Comparison of ENCODE assay signal across 8 mouse cellular contexts in the genomic region with DNA sequence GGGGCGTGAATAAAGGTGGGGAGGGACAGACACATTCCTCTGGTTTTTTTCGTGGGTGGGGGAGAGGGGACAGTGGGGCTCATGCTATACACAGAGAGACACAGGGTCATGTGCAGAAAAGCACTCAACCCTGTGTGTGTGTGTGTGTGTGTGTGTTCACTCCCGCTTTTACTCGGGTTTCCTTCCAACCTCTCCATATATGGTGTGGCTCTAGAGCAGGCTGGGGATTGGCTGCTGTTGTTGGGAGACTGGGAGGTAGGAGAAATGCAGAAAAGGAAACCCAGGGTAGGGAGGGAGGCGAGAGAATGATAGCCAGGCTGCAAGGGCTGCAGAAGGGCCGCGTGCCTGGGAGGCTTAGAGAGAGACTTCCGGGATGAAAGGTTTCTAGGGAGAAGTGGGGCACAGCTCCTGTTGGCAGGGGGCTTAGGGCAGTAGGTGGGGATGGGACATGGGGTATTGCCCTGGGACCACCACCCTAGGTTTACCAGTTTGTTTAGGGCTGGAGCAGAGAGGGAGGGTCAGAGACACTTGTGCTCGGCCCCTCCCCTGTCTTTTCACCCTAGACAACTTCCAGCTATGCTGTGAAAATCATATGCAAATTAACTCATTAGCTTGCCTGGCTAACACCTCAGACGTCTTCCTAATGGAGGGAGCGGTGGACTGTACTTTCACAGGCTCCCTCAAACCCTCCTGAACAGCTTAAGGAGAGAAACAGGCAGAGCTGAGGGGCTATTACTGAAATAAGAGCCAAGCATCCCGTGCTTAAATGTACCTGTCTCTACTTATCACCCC. TPM values are rescaled to one million over a fixed set of nuclear protein-coding genes. Genes with fewer than 3 reads are reported as not detected.
DNase-seq lines count a peak whose midpoint lies in the region; ATAC-seq and TF ChIP-seq lines count a peak whose summit lies in the region.

No protein-coding gene starts in this region.

- peak overlapping the region; percentile 38 for H3K4me3 ChIP-seq in cerebellum, adult 2 months (replicated peaks; ENCODE audit: insufficient read depth, low read depth, low read length)
- peak overlapping the region; percentile 16 for H3K4me3 ChIP-seq in hindbrain, embryonic 15.5 days
- peak overlapping the region; percentile 25 for H3K4me3 ChIP-seq in limb, embryonic 13.5 days
- peak overlapping the region; percentile 19 for H3K4me3 ChIP-seq in midbrain, embryonic 14.5 days (replicated peaks; ENCODE audit: low read depth, low read length)
- peak overlapping the region; percentile 22 for H3K4me3 ChIP-seq in stomach, embryonic 15.5 days (replicated peaks)

- H3K36me3 ChIP-seq in hindbrain, embryonic 15.5 days = peaks cover 19% of the 10 kb centered on the region
- peaks cover 31% of the 10 kb centered on the region for H3K36me3 ChIP-seq in limb, embryonic 13.5 days
- peaks cover 24% of the 10 kb centered on the region for H3K36me3 ChIP-seq in midbrain, embryonic 14.5 days (ENCODE audit: control insufficient read depth, insufficient read depth, low read length)
- peaks cover 12% of the 10 kb centered on the region; the same call in 1 of the 2 replicates for H3K36me3 ChIP-seq in stomach, embryonic 15.5 days

- TF ChIP-seq POLR2A in cerebellum, adult 2 months (IDR thresholded peaks at IDR 0.05; ENCODE audit: borderline replicate concordance, insufficient read depth, low read length) = peak; percentile 75

- TF ChIP-seq CTCF in cerebellum, adult 2 months (IDR thresholded peaks at IDR 0.05; ENCODE audit: borderline replicate concordance, insufficient read depth, low read depth, low read length) = no peak

- H3K27ac ChIP-seq in cerebellum, adult 2 months (ENCODE audit: insufficient read depth, low read length) = peak overlapping the region; percentile 91
- H3K27ac ChIP-seq in hindbrain, embryonic 15.5 days (replicated peaks) = peak overlapping the region; percentile 90
- H3K27ac ChIP-seq in limb, embryonic 13.5 days = peak overlapping the region; percentile 93
- peak overlapping the region; percentile 90 for H3K27ac ChIP-seq in midbrain, embryonic 14.5 days (replicated peaks; ENCODE audit: low read depth, low read length)
- peak overlapping the region; percentile 94 for H3K27ac ChIP-seq in stomach, embryonic 15.5 days

- peak overlapping the region; percentile 50 for H3K4me2 ChIP-seq in hindbrain, embryonic 15.5 days
- H3K4me2 ChIP-seq in limb, embryonic 13.5 days (replicated peaks) = peak overlapping the region; percentile 63
- H3K4me2 ChIP-seq in midbrain, embryonic 14.5 days (ENCODE audit: low read length) = peak overlapping the region; percentile 48
- H3K4me2 ChIP-seq in stomach, embryonic 15.5 days = peak overlapping the region; percentile 48

- DNase-seq in adrenal gland, postnatal 10 days = peak; percentile 69
- no peak for DNase-seq in adrenal gland, postnatal 4 days (ENCODE audit: low spot score in 2 of 2)
- DNase-seq in cerebellum, adult 2 months = peak; percentile 64 to 81
- peak; percentile 61 to 79 for DNase-seq in frontal cortex, postnatal 10 days (ENCODE audit: low spot score in 2 of 2)
- peak; percentile 83 for DNase-seq in midbrain, embryonic 14.5 days

- ATAC-seq in hindbrain, embryonic 15.5 days (ENCODE audit: low FRiP score, low read depth) = peak; percentile 94
- ATAC-seq in limb, embryonic 13.5 days (ENCODE audit: low FRiP score, low read depth) = peak; percentile 95
- peak; percentile 87 for ATAC-seq in midbrain, embryonic 14.5 days (ENCODE audit: low FRiP score, low TSS enrichment)
- ATAC-seq in stomach, embryonic 15.5 days (ENCODE audit: insufficient read depth, low FRiP score, low read depth) = peak; percentile 92

- WGBS in cerebellum, adult 2 months = 12% methylated on average over 12 of the region's 12 CpGs
- 5% methylated on average over 12 of the region's 12 CpGs for WGBS in hindbrain, embryonic 15.5 days
- 3% methylated on average over 12 of the region's 12 CpGs for WGBS in limb, embryonic 13.5 days
- WGBS in midbrain, embryonic 14.5 days = 4% methylated on average over 12 of the region's 12 CpGs
- WGBS in stomach, embryonic 15.5 days = 5% methylated on average over 12 of the region's 12 CpGs

- peaks cover 24% of the 10 kb centered on the region for H3K4me1 ChIP-seq in cerebellum, adult 2 months (ENCODE audit: control insufficient read depth, insufficient read depth, low read length)
- H3K4me1 ChIP-seq in hindbrain, embryonic 15.5 days (replicated peaks) = peaks cover 23% of the 10 kb centered on the region
- H3K4me1 ChIP-seq in limb, embryonic 13.5 days = peaks cover 30% of the 10 kb centered on the region
- H3K4me1 ChIP-seq in midbrain, embryonic 14.5 days (ENCODE audit: control insufficient read depth, insufficient read depth, low read length) = peaks cover 17% of the 10 kb centered on the region
- peaks cover 22% of the 10 kb centered on the region for H3K4me1 ChIP-seq in stomach, embryonic 15.5 days

- H3K9ac ChIP-seq in hindbrain, embryonic 15.5 days = peak overlapping the region; percentile 21; the same call in 1 of the 2 replicates
- H3K9ac ChIP-seq in limb, embryonic 13.5 days = peak overlapping the region; percentile 32
- H3K9ac ChIP-seq in midbrain, embryonic 14.5 days (replicated peaks; ENCODE audit: low read length) = peak overlapping the region; percentile 51
- H3K9ac ChIP-seq in stomach, embryonic 15.5 days = peak overlapping the region; percentile 5; the same call in 1 of the 2 replicates

- no peaks in the 10 kb centered on the region for H3K27me3 ChIP-seq in cerebellum, adult 2 months (ENCODE audit: control insufficient read depth, insufficient read depth, low read length)
- H3K27me3 ChIP-seq in hindbrain, embryonic 15.5 days = no peaks in the 10 kb centered on the region
- no peaks in the 10 kb centered on the region for H3K27me3 ChIP-seq in limb, embryonic 13.5 days
- no peaks in the 10 kb centered on the region for H3K27me3 ChIP-seq in midbrain, embryonic 14.5 days (ENCODE audit: control insufficient read depth, insufficient read depth, low read length)
- H3K27me3 ChIP-seq in stomach, embryonic 15.5 days (replicated peaks) = no peaks in the 10 kb centered on the region

- no peaks in the 10 kb centered on the region for H3K9me3 ChIP-seq in hindbrain, embryonic 15.5 days
- no peaks in the 10 kb centered on the region for H3K9me3 ChIP-seq in limb, embryonic 13.5 days
- H3K9me3 ChIP-seq in midbrain, embryonic 14.5 days (ENCODE audit: control insufficient read depth, low read length) = no peaks in the 10 kb centered on the region
- H3K9me3 ChIP-seq in stomach, embryonic 15.5 days = no peaks in the 10 kb centered on the region

RNA-seq across cellular contexts. Expression of a gene that starts 10.4 kb away (rescaled TPM):
- total RNA-seq in adrenal gland, postnatal 10 days (2021) = 10 to 100 TPM; 34.0 to 36.7 TPM
- 10 to 100 TPM; 38.5 to 41.6 TPM for total RNA-seq in adrenal gland, postnatal 4 days (2021)
- polyA plus RNA-seq in cerebellum, adult 2 months (2012; rRNA removed) = 155 and 160 TPM in 2 replicates
- 47.8 and 49.5 TPM in 2 replicates for polyA plus RNA-seq in hindbrain, embryonic 15.5 days (2015; fragmentation: Nextera tagmentation; extraction: Ambion mirVana)
- polyA plus RNA-seq in limb, embryonic 13.5 days (2015; fragmentation: Nextera tagmentation; extraction: Ambion mirVana) = 58.3 and 60.0 TPM in 2 replicates
- polyA plus RNA-seq in midbrain, embryonic 14.5 days (2014; fragmentation: Nextera tagmentation; extraction: Ambion mirVana) = 63.5 and 70.6 TPM in 2 replicates
- polyA plus RNA-seq in stomach, embryonic 15.5 days (2015; fragmentation: Nextera tagmentation; extraction: Ambion mirVana) = 30.9 and 33.2 TPM in 2 replicates

RNA-seq across cellular contexts. Expression of a gene that starts 56.4 kb away (rescaled TPM):
- total RNA-seq in adrenal gland, postnatal 10 days (2021) = 100 to 1,000 TPM in 1 of 2 experiments, 10 to 100 TPM in 1; 89.8 to 110 TPM
- 100 to 1,000 TPM; 145 to 146 TPM for total RNA-seq in adrenal gland, postnatal 4 days (2021)
- 65.1 and 70.4 TPM in 2 replicates for polyA plus RNA-seq in cerebellum, adult 2 months (2012; rRNA removed)
- 117 and 118 TPM in 2 replicates for polyA plus RNA-seq in hindbrain, embryonic 15.5 days (2015; fragmentation: Nextera tagmentation; extraction: Ambion mirVana)
- 231 and 249 TPM in 2 replicates for polyA plus RNA-seq in limb, embryonic 13.5 days (2015; fragmentation: Nextera tagmentation; extraction: Ambion mirVana)
- 45.4 and 50.1 TPM in 2 replicates for polyA plus RNA-seq in midbrain, embryonic 14.5 days (2014; fragmentation: Nextera tagmentation; extraction: Ambion mirVana)
- 159 and 180 TPM in 2 replicates for polyA plus RNA-seq in stomach, embryonic 15.5 days (2015; fragmentation: Nextera tagmentation; extraction: Ambion mirVana)

Comparison
In these comparisons a context has a peak if more than half of its experiments do, and no peak if none do; other contexts are left out.
1. DNase-seq: peak in adrenal gland, postnatal 10 days (single experiment), cerebellum, adult 2 months (2 of 2), frontal cortex, postnatal 10 days (2 of 2) and midbrain, embryonic 14.5 days (single experiment); none in adrenal gland, postnatal 4 days (0 of 2).
2. Peak in every context shown above with its lines, with median percentiles within 50 percentile points of each other: H3K27ac ChIP-seq, H3K4me3 ChIP-seq, ATAC-seq, H3K4me2 ChIP-seq and H3K9ac ChIP-seq.